Comparison of ENCODE assay signal across 27 mouse cellular contexts in the genomic region with DNA sequence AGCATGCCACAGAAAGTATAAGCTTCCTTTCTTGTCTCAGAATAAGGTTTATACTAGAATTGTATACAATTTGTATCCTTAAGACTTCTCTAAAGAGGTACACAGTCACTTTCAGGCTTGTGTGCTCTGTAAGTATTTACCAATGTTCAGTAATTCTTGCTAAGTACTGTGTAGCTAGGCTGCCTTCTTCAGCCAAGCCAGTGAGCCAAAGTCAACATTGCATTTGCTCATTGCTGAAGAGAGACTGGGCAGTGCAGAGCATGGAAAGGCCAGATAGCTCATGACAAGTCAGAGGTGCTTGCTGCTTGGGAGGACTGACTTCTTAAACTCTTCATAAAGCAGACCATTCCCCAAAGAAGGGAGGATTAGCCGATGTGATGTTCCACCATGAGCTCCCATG.
DNase-seq lines count a peak whose midpoint lies in the region; ATAC-seq lines count a peak whose summit lies in the region.
"Had no signal": no experiment of that assay in that cellular context is flagged by ENCODE, and none has a peak within 500 bp of the region (broad histone marks: within the 10 kb centered on the region; RNA-seq: fewer than 3 reads in every experiment).

No protein-coding gene starts in this region.

- no peak overlapping the region for H3K4me2 ChIP-seq in lung, embryonic 16.5 days (ENCODE audit: low read depth, low read length)
- H3K4me2 ChIP-seq: embryonic facial prominence, embryonic 13.5 days; heart, embryonic 13.5 days; limb, embryonic 13.5 days; liver, embryonic 15.5 days; midbrain, embryonic 15.5 days; neural tube, embryonic 13.5 days had no signal

- no peaks in the 10 kb centered on the region for H3K27me3 ChIP-seq in lung, embryonic 16.5 days (ENCODE audit: control insufficient read depth, insufficient read depth, low read depth, low read length)
- H3K27me3 ChIP-seq: embryonic facial prominence, embryonic 13.5 days; heart, embryonic 13.5 days; limb, embryonic 13.5 days; liver, embryonic 15.5 days; megakaryocyte, embryonic 14.5 days; midbrain, embryonic 15.5 days; neural tube, embryonic 13.5 days had no signal

- H3K36me3 ChIP-seq in lung, embryonic 16.5 days (ENCODE audit: control insufficient read depth, insufficient read depth, low read length), result no peaks in the 10 kb centered on the region
- H3K36me3 ChIP-seq: embryonic facial prominence, embryonic 13.5 days; heart, embryonic 13.5 days; limb, embryonic 13.5 days; liver, embryonic 15.5 days; midbrain, embryonic 15.5 days; neural tube, embryonic 13.5 days had no signal

- no peak overlapping the region for H3K4me3 ChIP-seq in lung, embryonic 16.5 days (ENCODE audit: low read length)
- H3K4me3 ChIP-seq: embryonic facial prominence, embryonic 13.5 days; erythroblast, embryonic 14.5 days; gastrocnemius, adult 2 months; heart, embryonic 13.5 days; limb, embryonic 13.5 days; liver, embryonic 15.5 days; megakaryocyte, embryonic 14.5 days; midbrain, embryonic 15.5 days; myocyte; neural tube, embryonic 13.5 days had no signal

- H3K4me1 ChIP-seq in lung, embryonic 16.5 days (replicated peaks; ENCODE audit: control insufficient read depth, insufficient read depth, low read length), result no peaks in the 10 kb centered on the region
- H3K4me1 ChIP-seq: embryonic facial prominence, embryonic 13.5 days; heart, embryonic 13.5 days; limb, embryonic 13.5 days; liver, embryonic 15.5 days; megakaryocyte, embryonic 14.5 days; midbrain, embryonic 15.5 days; neural tube, embryonic 13.5 days had no signal

- DNase-seq in adrenal gland, postnatal 10 days, result peak; percentile 4
- DNase-seq in adrenal gland, adult (ENCODE audit: inconsistent age in 2 of 2, low spot score in 1 of 2), result no peak
- peak; percentile 42 for DNase-seq in fat pad, adult 2 months (ENCODE audit: extremely low read depth, low read depth, low spot score)
- peak; percentile 10 to 22 for DNase-seq in lung, postnatal 4 days
- DNase-seq in heart, adult 9 months (ENCODE audit: low spot score in 2 of 2), result no peak
- no peak for DNase-seq in ovary, postnatal 36 days (ENCODE audit: low spot score)
- DNase-seq in urinary bladder, postnatal 10 days (ENCODE audit: low spot score), result no peak
- DNase-seq: cerebellum, adult 18-20 months; cerebellum, postnatal 25 days; embryo, embryonic 11 days; gastrocnemius, adult 2 months; kidney, postnatal 4 days; layer of hippocampus, adult 9-11 months; thymus, adult 2 months had no signal

- WGBS in lung, embryonic 16.5 days, result 91% methylated on average over 1 of the region's 1 CpGs

- H3K27ac ChIP-seq in lung, embryonic 16.5 days (ENCODE audit: low read length), result no peak overlapping the region
- H3K27ac ChIP-seq: embryonic facial prominence, embryonic 13.5 days; gastrocnemius, adult 2 months; heart, embryonic 13.5 days; hindbrain, postnatal 0 days; limb, embryonic 13.5 days; liver, embryonic 15.5 days; midbrain, embryonic 15.5 days; neural tube, embryonic 13.5 days had no signal

- H3K9ac ChIP-seq in lung, embryonic 16.5 days (ENCODE audit: low read length), result no peak overlapping the region
- H3K9ac ChIP-seq: embryonic facial prominence, embryonic 13.5 days; heart, embryonic 13.5 days; limb, embryonic 13.5 days; liver, embryonic 15.5 days; midbrain, embryonic 15.5 days; neural tube, embryonic 13.5 days had no signal

- peak; percentile 72 for ATAC-seq in lung, embryonic 16.5 days (ENCODE audit: low read depth)
- ATAC-seq: forebrain, embryonic 14.5 days; hindbrain, postnatal 0 days; intestine, postnatal 0 days; midbrain, embryonic 15.5 days had no signal

- H3K9me3 ChIP-seq in lung, embryonic 16.5 days (ENCODE audit: control insufficient read depth, low read length), result no peaks in the 10 kb centered on the region
- H3K9me3 ChIP-seq: embryonic facial prominence, embryonic 13.5 days; heart, embryonic 13.5 days; limb, embryonic 13.5 days; liver, embryonic 15.5 days; megakaryocyte, embryonic 14.5 days; midbrain, embryonic 15.5 days; neural tube, embryonic 13.5 days had no signal

Comparison
In these comparisons a context has a peak if more than half of its experiments do, and no peak if none do; other contexts are left out.
1. DNase-seq: peak in adrenal gland, postnatal 10 days (single experiment), fat pad, adult 2 months (single experiment) and lung, postnatal 4 days (2 of 2); none in adrenal gland, adult (0 of 2), heart, adult 9 months (0 of 2), ovary, postnatal 36 days (single experiment) and urinary bladder, postnatal 10 days (single experiment).